Mouse (Mus musculus) neural tube, embryonic 15.5 days (tissue): ENCODE data around the gene Mfsd2b. TPM values are rescaled to one million over a fixed set of nuclear protein-coding genes. Genes with fewer than 3 reads are reported as not detected.

Source experiments
- ATAC-seq: fragments of 200-750 bp; cut with Nextera tagmentation; 2 replicates; pipeline ENCODE4 v1.8.0; 2017; ENCODE audit warnings: mild to moderate bottlenecking, moderate TSS enrichment, moderate library complexity; ENCODE audit not compliant: low FRiP score
- H3K27ac ChIP-seq: fragments of 300-500 bp; sonication (generic); replicated peaks from 2 replicates; pipeline ENCODE4 v1.5.1; 2015; ENCODE audit warnings: mild to moderate bottlenecking, inconsistent platforms
- H3K27me3 ChIP-seq: fragments of 300-500 bp; sonication (generic); replicated peaks from 2 replicates; pipeline ENCODE4 v1.6.1; 2015; ENCODE audit warnings: inconsistent platforms
- H3K36me3 ChIP-seq: fragments of 300-500 bp; sonication (generic); 2 replicates; pipeline ENCODE4 v1.6.1; 2015; ENCODE audit warnings: inconsistent platforms
- H3K4me1 ChIP-seq: fragments of 300-500 bp; sonication (generic); 2 replicates; pipeline ENCODE4 v1.6.1; 2015; ENCODE audit warnings: inconsistent platforms
- H3K4me2 ChIP-seq: fragments of 300-500 bp; sonication (generic); 2 replicates; pipeline ENCODE4 v1.6.1; 2015; ENCODE audit warnings: inconsistent platforms, mild to moderate bottlenecking, moderate library complexity
- H3K4me3 ChIP-seq: fragments of 300-500 bp; sonication (generic); replicated peaks from 2 replicates; pipeline ENCODE4 v1.5.1; 2015; ENCODE audit warnings: mild to moderate bottlenecking, inconsistent platforms
- H3K9ac ChIP-seq: fragments of 300-500 bp; sonication (generic); replicated peaks from 2 replicates; pipeline ENCODE4 v1.6.1; 2015; ENCODE audit warnings: mild to moderate bottlenecking, inconsistent platforms
- H3K9me3 ChIP-seq: fragments of 300-500 bp; sonication (generic); replicated peaks from 2 replicates; pipeline ENCODE4 v1.6.1; 2016; ENCODE audit warnings: inconsistent platforms
- WGBS: fragments of 180-500 bp; shearing (Covaris S2); methylation state at CpG from one replicate; pipeline ENCODE4 v1.1.7; 2015; ENCODE audit warnings: mixed read lengths; 5-methylcytosine and 5-hydroxymethylcytosine counted together
- polyA plus RNA-seq: library from polyadenylated mRNA; unstranded; fragments of >200 nt; fragmentation: Nextera tagmentation; extraction: Ambion mirVana; gene quantifications from 2 replicates; pipeline ENCODE4 v1.2.1, GENCODE M21; 2015

Gene Mfsd2b
- polyA plus RNA-seq, 1 experiment from 2014 or later = 2.2 TPM

- H3K4me3 ChIP-seq = no peak overlapping the region
- H3K27ac ChIP-seq = no peak overlapping the region
- 69% methylated on average over 5 of the region's 5 CpGs for whole genome bisulfite sequencing
- no peak overlapping the region for H3K9ac ChIP-seq
- H3K27me3 ChIP-seq = no peaks in the 10 kb centered on the region
- no peak for ATAC-seq
- H3K4me2 ChIP-seq = no peak overlapping the region
- peaks cover 12% of the 10 kb centered on the region for H3K4me1 ChIP-seq
- H3K36me3 ChIP-seq = no peaks in the 10 kb centered on the region
- H3K9me3 ChIP-seq = no peaks in the 10 kb centered on the region
Measured at GRCm38 (mm10) chr12:4872983-4873477, 1.1 kb downstream of the Mfsd2b start.

DNA sequence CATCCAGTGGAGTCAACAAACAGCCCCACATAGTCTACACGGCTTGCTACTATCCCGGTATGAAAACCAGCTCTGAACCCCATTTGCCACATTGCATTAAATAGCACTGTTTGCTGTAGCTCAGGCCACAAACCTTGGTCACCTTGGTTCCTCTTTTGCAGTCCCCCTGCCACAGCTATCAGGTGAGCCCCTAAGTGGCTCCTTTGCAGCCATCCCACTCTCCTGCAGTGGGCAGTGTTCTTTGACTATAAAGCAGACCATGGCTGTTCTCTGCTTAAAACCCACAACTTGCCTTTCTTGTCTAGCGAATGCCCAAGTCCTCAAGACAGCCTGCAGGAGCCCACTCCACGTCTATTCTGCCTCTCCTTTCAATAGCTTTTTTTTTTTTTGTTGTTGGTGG lies 1.9 kb downstream of the Mfsd2b start:
- Histone ChIP-seq H3K27me3 (no peaks in the 10 kb centered on the region), H3K27ac (no peak overlapping the region), H3K36me3 (no peaks in the 10 kb centered on the region), H3K4me1 (peaks cover 12% of the 10 kb centered on the region), H3K4me2 (no peak overlapping the region), H3K4me3 (no peak overlapping the region), H3K9ac (no peak overlapping the region), H3K9me3 (no peaks in the 10 kb centered on the region)
- no peak for ATAC-seq
- 66% methylated on average over 4 of the region's 4 CpGs for WGBS

- no peak for ATAC-seq
- Histone ChIP-seq H3K9ac (no peak overlapping the region), H3K9me3 (no peaks in the 10 kb centered on the region), H3K27ac (no peak overlapping the region), H3K4me3 (no peak overlapping the region), H3K27me3 (no peaks in the 10 kb centered on the region), H3K4me1 (peaks cover 12% of the 10 kb centered on the region), H3K36me3 (no peaks in the 10 kb centered on the region), H3K4me2 (no peak overlapping the region)
- WGBS = 98% methylated on average over 5 of the region's 5 CpGs
Measured at GRCm38 (mm10) chr12:4871260-4871659, 2.9 kb downstream of the Mfsd2b start.

- Histone ChIP-seq H3K9ac (no peak overlapping the region), H3K27ac (no peak overlapping the region), H3K4me3 (no peak overlapping the region), H3K36me3 (no peaks in the 10 kb centered on the region), H3K4me2 (no peak overlapping the region), H3K4me1 (peaks cover 10% of the 10 kb centered on the region), H3K9me3 (no peaks in the 10 kb centered on the region), H3K27me3 (no peaks in the 10 kb centered on the region)
- 87% methylated on average over 8 of the region's 8 CpGs for WGBS
- no peak for ATAC-seq
Measured at GRCm38 (mm10) chr12:4868924-4869323, 5.2 kb downstream of the Mfsd2b start.

- no peaks in the 10 kb centered on the region for H3K9me3 ChIP-seq
- WGBS = 75% methylated on average over 4 of the region's 4 CpGs
- H3K4me2 ChIP-seq = no peak overlapping the region
- H3K4me1 ChIP-seq = peaks cover 7% of the 10 kb centered on the region; the same call in 1 of the 2 replicates
- H3K4me3 ChIP-seq = no peak overlapping the region
- no peak overlapping the region for H3K9ac ChIP-seq
- H3K27me3 ChIP-seq = no peaks in the 10 kb centered on the region
- no peaks in the 10 kb centered on the region for H3K36me3 ChIP-seq
- no peak for ATAC-seq
- no peak overlapping the region for H3K27ac ChIP-seq
Measured at GRCm38 (mm10) chr12:4864338-4864690, 9.8 kb downstream of the Mfsd2b start.

GRCm38 (mm10) chr12:4863654-4864337 lies 10.4 kb downstream of the Mfsd2b start:
- H3K4me3 ChIP-seq = no peak overlapping the region
- H3K4me1 ChIP-seq = peaks cover 7% of the 10 kb centered on the region; the same call in 1 of the 2 replicates
- no peak for ATAC-seq
- no peak overlapping the region for H3K27ac ChIP-seq
- 75% methylated on average over 4 of the region's 4 CpGs for WGBS
- no peaks in the 10 kb centered on the region for H3K9me3 ChIP-seq
- H3K4me2 ChIP-seq = no peak overlapping the region
- no peak overlapping the region for H3K9ac ChIP-seq
- no peaks in the 10 kb centered on the region for H3K36me3 ChIP-seq
- no peaks in the 10 kb centered on the region for H3K27me3 ChIP-seq

- H3K9ac ChIP-seq = no peak overlapping the region
- ATAC-seq = no peak
- no peaks in the 10 kb centered on the region for H3K36me3 ChIP-seq
- no peaks in the 10 kb centered on the region for H3K9me3 ChIP-seq
- no peak overlapping the region for H3K4me3 ChIP-seq
- peaks cover 7% of the 10 kb centered on the region; the same call in 1 of the 2 replicates for H3K4me1 ChIP-seq
- no peak overlapping the region for H3K27ac ChIP-seq
- no peaks in the 10 kb centered on the region for H3K27me3 ChIP-seq
- no peak overlapping the region for H3K4me2 ChIP-seq
- 90% methylated on average over 4 of the region's 4 CpGs for WGBS
Measured at GRCm38 (mm10) chr12:4862672-4863071, 11.5 kb downstream of the Mfsd2b start.

- Histone ChIP-seq H3K4me1 (peaks cover 5% of the 10 kb centered on the region; the same call in 1 of the 2 replicates), H3K4me2 (no peak overlapping the region), H3K9ac (no peak overlapping the region), H3K27ac (no peak overlapping the region), H3K36me3 (peaks cover 9% of the 10 kb centered on the region; the same call in 1 of the 2 replicates), H3K27me3 (no peaks in the 10 kb centered on the region), H3K4me3 (no peak overlapping the region), H3K9me3 (no peaks in the 10 kb centered on the region)
- ATAC-seq = peak; percentile 46
- 38% methylated on average over 11 of the region's 11 CpGs for WGBS
Measured at GRCm38 (mm10) chr12:4859241-4859914, 14.8 kb downstream of the Mfsd2b start.

GRCm38 (mm10) chr12:4856834-4857233 lies 17.3 kb downstream of the Mfsd2b start:
- H3K36me3 ChIP-seq = peaks cover 9% of the 10 kb centered on the region; the same call in 1 of the 2 replicates
- H3K9me3 ChIP-seq = no peaks in the 10 kb centered on the region
- H3K4me3 ChIP-seq = no peak overlapping the region
- 96% methylated on average over 2 of the region's 2 CpGs for WGBS
- H3K4me1 ChIP-seq = no peaks in the 10 kb centered on the region
- no peak overlapping the region for H3K27ac ChIP-seq
- no peak overlapping the region for H3K9ac ChIP-seq
- no peak for ATAC-seq
- no peaks in the 10 kb centered on the region for H3K27me3 ChIP-seq
- H3K4me2 ChIP-seq = no peak overlapping the region

GRCm38 (mm10) chr12:4856160-4856559 lies 18.0 kb downstream of the Mfsd2b start:
- no peak overlapping the region for H3K4me3 ChIP-seq
- 98% methylated on average over 5 of the region's 5 CpGs for WGBS
- H3K4me1 ChIP-seq = no peaks in the 10 kb centered on the region
- H3K27ac ChIP-seq = no peak overlapping the region
- H3K27me3 ChIP-seq = no peaks in the 10 kb centered on the region
- H3K36me3 ChIP-seq = peaks cover 9% of the 10 kb centered on the region; the same call in 1 of the 2 replicates
- H3K9me3 ChIP-seq = no peaks in the 10 kb centered on the region
- H3K4me2 ChIP-seq = no peak overlapping the region
- ATAC-seq = no peak
- no peak overlapping the region for H3K9ac ChIP-seq

- peak overlapping the region; percentile 69 for H3K27ac ChIP-seq
- peaks cover 10% of the 10 kb centered on the region; the same call in 1 of the 2 replicates for H3K27me3 ChIP-seq
- 0 out of 2 replicates have a peak, but pooled peaks cover 1% of the 10 kb centered on the region for H3K36me3 ChIP-seq
- ATAC-seq = peak; percentile 50; the same call in 1 of the 2 replicates
- peak overlapping the region; percentile 65 for H3K4me3 ChIP-seq
- WGBS = under 1% methylated on average over 12 of the region's 12 CpGs
- no peaks in the 10 kb centered on the region for H3K9me3 ChIP-seq
- H3K4me1 ChIP-seq = peaks cover 29% of the 10 kb centered on the region
- H3K4me2 ChIP-seq = peak overlapping the region; percentile 75
- H3K9ac ChIP-seq = peak overlapping the region; percentile 59
Measured at GRCm38 (mm10) chr12:4843741-4844140, 30.4 kb downstream of the Mfsd2b start.
